Mouse (Mus musculus) lung, adult 2 months (tissue): ENCODE measurements at regions not wholly inside any gene's neighbourhood (a gene's known extent, or its start where the extent isn't known, plus 50 kb on each side); places are given as distances from the start of the nearest gene placed in this dataset.

Source experiments
- CTCF ChIP-seq: fragments of 200-500 bp; IDR thresholded peaks from 2 replicates; pipeline ENCODE4 v1.5.1; 2011; ENCODE audit warnings: mild to moderate bottlenecking, low read length, control low read depth; ENCODE audit not compliant: insufficient read depth
- POLR2A ChIP-seq: fragments of 200-500 bp; IDR thresholded peaks from 2 replicates; pipeline ENCODE4 v1.6.1; 2011; ENCODE audit warnings: low read depth, mild to moderate bottlenecking, control low read depth, low read length, borderline replicate concordance; ENCODE audit errors: extremely low read depth

DNA sequence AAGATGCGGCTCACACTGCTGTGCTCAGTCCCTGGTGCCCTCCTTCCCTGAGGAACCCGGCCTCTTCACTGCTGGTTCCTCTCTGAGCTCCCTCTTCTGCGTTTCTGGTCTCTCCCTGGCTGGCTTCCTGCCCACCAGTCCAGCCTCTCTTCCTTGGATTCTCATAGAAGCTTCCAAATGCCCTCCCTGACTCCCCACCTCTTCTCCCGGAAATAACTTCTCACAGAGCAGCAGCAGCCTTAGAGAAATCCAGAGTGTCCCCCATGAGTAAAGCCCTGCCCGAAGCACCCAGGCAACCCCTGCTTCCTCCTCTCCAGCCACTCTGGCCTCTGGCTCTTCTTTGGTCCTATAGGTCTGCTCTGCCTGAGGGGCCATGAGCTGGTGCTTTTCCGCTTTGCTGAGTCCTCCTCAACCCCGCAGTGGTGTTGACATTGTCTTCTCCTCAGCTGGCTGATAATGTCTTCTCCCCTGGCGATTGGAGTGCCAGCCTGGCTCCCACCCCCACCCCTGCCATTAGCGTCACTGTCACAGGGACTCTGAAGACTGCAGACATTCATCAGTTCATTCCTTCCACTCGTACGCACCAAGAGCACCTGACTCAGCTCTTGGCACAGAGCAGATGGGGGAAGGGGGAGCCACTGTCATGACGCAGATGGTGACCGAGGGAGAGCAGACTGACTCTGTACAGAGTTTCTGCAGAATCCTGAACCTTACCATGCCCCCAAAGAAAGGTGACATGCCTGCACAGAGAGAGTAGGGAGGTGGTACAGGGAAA lies 247.1 kb downstream of the Matn1 start:
- TF ChIP-seq CTCF (no peak), POLR2A (no peak)
